Mouse (Mus musculus): ENCODE results near the gene Rbfox2. TPM values are rescaled to one million over a fixed set of nuclear protein-coding genes. Genes with fewer than 3 reads are reported as not detected.
A peak's percentile ranks its signal among the peaks of the same experiment; 100 is the strongest.
"Not testable (repeated sequence)": the region's sequence is repeated elsewhere in the genome, so short reads cannot be mapped to it uniquely, and the experiment has no call there.

Gene Rbfox2
- polyA plus RNA-seq, 1 experiment, result 177 TPM

DNA sequence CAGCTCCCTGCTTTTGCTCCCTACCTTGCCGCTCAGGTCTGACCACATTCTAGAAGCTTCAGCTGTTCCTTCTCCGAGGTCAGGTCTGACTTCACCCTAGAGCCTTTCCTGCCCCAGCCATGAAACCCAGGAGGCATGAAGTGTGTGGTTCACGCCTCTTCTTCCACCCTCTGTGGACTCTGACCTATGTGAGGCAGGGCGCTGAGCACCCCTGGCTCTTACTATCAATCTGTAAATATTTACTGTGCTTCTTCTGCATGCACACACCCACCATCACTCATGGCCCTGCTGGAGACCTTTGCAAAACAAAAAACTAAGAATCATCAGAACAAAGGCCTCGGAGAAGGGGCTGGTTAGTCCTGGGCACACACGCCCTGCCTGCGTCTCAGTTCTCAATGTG is 31.6 kb upstream of the Rbfox2 start:
- H3K27me3 ChIP-seq (ENCODE audit: control insufficient read depth, insufficient read depth, low read length), result no peaks in the 10 kb centered on the region
- H3K4me1 ChIP-seq (ENCODE audit: control insufficient read depth, insufficient read depth, low read length), result peaks cover 6% of the 10 kb centered on the region
- no peak overlapping the region for H3K27ac ChIP-seq (ENCODE audit: insufficient read depth, low read length)
- 84% methylated on average over 7 of the region's 7 CpGs for WGBS
- no peak overlapping the region for H3K4me3 ChIP-seq (replicated peaks; ENCODE audit: insufficient read depth, low read depth, low read length)
- DNase-seq, result no peak
- TF ChIP-seq CTCF (IDR thresholded peaks at IDR 0.05; ENCODE audit: borderline replicate concordance, insufficient read depth, low read depth, low read length) (no peak), POLR2A (IDR thresholded peaks at IDR 0.05; ENCODE audit: borderline replicate concordance, insufficient read depth, low read length) (no peak)

DNA sequence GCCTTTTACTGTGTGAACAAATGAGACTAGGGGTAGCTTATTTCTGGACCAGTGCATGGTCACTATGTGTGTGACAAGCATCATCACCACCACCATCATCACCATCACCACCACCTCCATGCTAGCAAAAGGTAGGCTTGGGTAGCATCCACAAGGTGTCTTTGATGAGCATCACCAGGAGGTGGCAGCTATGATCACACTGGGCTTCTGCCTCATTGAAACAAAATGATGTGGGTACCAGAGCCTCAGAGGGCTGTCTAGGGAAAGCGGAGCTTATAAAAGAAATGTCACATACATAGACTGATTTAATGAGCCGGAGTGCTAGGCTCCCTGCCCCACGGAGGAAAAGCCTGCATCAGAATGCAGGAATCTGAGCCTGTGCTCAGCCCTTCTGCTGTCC is 31.1 kb upstream of the Rbfox2 start:
- DNase-seq, result no peak
- no peak overlapping the region for H3K27ac ChIP-seq (ENCODE audit: insufficient read depth, low read length)
- TF ChIP-seq CTCF (IDR thresholded peaks at IDR 0.05; ENCODE audit: borderline replicate concordance, insufficient read depth, low read depth, low read length) (0 out of 2 replicates have a peak, but pooled peaks have one; percentile 13), POLR2A (IDR thresholded peaks at IDR 0.05; ENCODE audit: borderline replicate concordance, insufficient read depth, low read length) (no peak)
- no peak overlapping the region for H3K4me3 ChIP-seq (replicated peaks; ENCODE audit: insufficient read depth, low read depth, low read length)
- no peaks in the 10 kb centered on the region for H3K27me3 ChIP-seq (ENCODE audit: control insufficient read depth, insufficient read depth, low read length)
- peaks cover 2% of the 10 kb centered on the region for H3K4me1 ChIP-seq (ENCODE audit: control insufficient read depth, insufficient read depth, low read length)
- 78% methylated on average over 3 of the region's 3 CpGs for WGBS

DNA sequence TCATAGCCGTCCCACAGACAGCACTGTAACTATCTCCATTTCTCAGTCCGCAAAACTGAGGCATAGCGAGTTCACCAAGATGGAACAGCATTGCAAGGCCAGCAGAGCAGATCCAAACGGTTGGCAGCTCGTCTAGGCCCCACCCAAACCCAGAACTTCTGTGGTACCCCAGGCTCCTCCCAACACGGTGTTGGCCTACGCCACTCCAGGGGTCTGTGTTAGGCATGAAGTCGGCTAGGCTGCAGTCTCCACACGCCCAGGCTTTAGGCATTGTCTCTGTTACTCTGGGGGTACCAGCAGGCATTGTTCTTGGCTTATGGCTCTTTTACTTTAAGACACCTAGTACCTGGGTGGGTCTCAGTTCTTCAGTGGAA is 30.2 kb upstream of the Rbfox2 start:
- TF ChIP-seq POLR2A (IDR thresholded peaks at IDR 0.05; ENCODE audit: borderline replicate concordance, insufficient read depth, low read length) (no peak), CTCF (IDR thresholded peaks at IDR 0.05; ENCODE audit: borderline replicate concordance, insufficient read depth, low read depth, low read length) (no peak)
- WGBS, result 40% methylated on average over 9 of the region's 9 CpGs
- Histone ChIP-seq H3K27ac (ENCODE audit: insufficient read depth, low read length) (no peak overlapping the region), H3K27me3 (ENCODE audit: control insufficient read depth, insufficient read depth, low read length) (no peaks in the 10 kb centered on the region), H3K4me1 (ENCODE audit: control insufficient read depth, insufficient read depth, low read length) (no peaks in the 10 kb centered on the region; the same call in 1 of the 2 replicates), H3K4me3 (replicated peaks; ENCODE audit: insufficient read depth, low read depth, low read length) (no peak overlapping the region)
- DNase-seq, result no peak

DNA sequence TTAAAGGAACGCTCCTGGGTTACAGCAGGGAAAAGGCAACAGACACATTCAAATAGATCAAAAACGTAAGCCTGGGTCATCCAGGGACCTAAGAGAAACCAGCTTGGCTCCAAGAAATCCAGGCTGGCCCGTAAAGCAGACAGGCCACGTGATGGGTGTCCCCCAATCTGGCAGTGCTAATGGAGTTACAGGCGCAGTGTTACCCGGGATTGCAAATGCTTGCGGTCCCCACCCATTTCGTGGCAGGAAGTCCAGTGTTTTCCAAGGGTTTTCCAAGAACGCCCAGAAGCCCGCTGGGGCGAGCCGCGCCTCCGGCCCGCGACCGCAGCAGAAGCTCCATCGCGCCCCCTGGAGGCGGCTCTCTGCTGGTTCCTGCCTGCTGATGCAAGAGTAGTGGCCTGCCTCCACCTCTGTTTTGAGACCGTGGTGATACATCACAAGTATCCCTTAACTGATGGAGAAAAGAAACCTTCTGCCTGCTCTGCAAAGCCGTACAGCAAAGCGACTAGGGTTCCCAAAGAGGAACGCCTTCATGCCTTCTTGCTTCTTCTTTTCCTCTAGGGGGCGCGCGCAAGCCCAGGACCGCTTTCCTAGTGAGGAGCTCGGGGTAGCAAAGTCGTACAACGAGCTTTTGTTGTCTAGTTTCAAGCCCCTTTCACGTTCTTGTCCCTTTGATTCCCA is 29.6 kb upstream of the Rbfox2 start:
- Histone ChIP-seq H3K27ac (ENCODE audit: insufficient read depth, low read length) (peak overlapping the region; percentile 15; the same call in 1 of the 2 replicates), H3K27me3 (ENCODE audit: control insufficient read depth, insufficient read depth, low read length) (no peaks in the 10 kb centered on the region), H3K4me3 (replicated peaks; ENCODE audit: insufficient read depth, low read depth, low read length) (peak overlapping the region; percentile 79), H3K4me1 (ENCODE audit: control insufficient read depth, insufficient read depth, low read length) (no peaks in the 10 kb centered on the region; the same call in 1 of the 2 replicates)
- peak; percentile 90 for TF ChIP-seq CTCF (IDR thresholded peaks at IDR 0.05; ENCODE audit: borderline replicate concordance, insufficient read depth, low read depth, low read length)
- TF ChIP-seq POLR2A (IDR thresholded peaks at IDR 0.05; ENCODE audit: borderline replicate concordance, insufficient read depth, low read length), result no peak
- WGBS, result 2% methylated on average over 32 of the region's 32 CpGs
- peak; percentile 81 to 90 for DNase-seq

DNA sequence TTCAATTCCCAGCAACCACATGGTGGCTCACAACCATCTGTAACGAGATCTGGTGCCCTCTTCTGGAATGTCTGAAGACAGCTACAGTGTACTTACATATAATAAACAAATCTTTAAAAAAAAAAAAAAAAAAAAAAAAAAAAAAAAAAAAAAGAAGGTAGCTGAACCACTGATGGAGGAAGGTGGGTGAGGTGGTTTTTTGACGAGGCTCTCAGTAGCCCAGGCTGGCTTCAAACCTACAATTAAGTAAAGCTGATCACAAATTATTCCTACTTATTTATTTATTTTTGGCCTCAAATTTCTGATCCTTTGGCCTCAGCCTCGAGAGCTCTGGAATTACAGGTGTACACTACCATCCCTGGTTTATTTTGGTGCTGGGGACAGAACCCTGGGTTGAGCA is 28.4 kb upstream of the Rbfox2 start:
- DNase-seq; H3K4me3 ChIP-seq (replicated peaks; ENCODE audit: insufficient read depth, low read depth, low read length); H3K27me3 ChIP-seq (ENCODE audit: control insufficient read depth, insufficient read depth, low read length); H3K27ac ChIP-seq (ENCODE audit: insufficient read depth, low read length); H3K4me1 ChIP-seq (ENCODE audit: control insufficient read depth, insufficient read depth, low read length): not testable (repeated sequence)
- 97% methylated on average over 3 of the region's 3 CpGs for WGBS

DNA sequence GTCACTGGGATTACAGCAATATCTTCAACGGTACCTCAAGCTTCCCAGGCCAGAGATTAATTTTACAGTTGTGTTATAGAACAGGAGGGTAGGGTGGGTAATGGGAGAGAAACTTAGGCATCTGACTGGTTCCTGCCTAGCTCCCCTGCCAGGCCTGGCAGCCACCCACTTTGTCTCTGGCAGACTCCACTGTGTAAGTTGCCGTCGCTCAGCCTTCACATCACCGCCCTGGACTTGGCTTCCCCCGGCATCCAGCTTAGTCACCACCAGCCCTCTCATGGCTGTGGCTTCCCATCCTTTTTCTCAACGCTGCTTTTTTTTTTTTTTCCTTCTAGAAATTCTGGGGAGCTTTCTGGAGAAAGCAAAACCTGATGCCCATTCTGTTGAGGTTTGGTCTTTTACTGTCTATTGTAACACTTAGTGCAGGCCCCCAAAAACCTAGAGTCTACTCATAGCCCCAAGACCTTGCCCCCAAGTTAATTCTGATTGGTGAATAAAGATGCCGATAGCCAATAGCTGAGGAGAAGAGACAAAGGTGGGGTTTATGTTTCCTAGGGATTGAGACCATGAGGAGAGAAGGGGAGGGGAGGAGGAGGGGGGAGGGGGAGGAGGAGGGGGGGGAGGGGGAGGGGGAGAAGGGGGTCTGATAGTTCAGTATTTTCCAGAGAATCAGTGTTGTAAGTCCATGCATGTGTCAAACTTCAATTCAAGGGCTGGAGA is 25.6 kb upstream of the Rbfox2 start:
- H3K4me3 ChIP-seq (replicated peaks; ENCODE audit: insufficient read depth, low read depth, low read length), result no peak overlapping the region
- TF ChIP-seq POLR2A (IDR thresholded peaks at IDR 0.05; ENCODE audit: borderline replicate concordance, insufficient read depth, low read length) (no peak), CTCF (IDR thresholded peaks at IDR 0.05; ENCODE audit: borderline replicate concordance, insufficient read depth, low read depth, low read length) (no peak)
- H3K4me1 ChIP-seq (ENCODE audit: control insufficient read depth, insufficient read depth, low read length), result no peaks in the 10 kb centered on the region; the same call in 1 of the 2 replicates
- no peaks in the 10 kb centered on the region for H3K27me3 ChIP-seq (ENCODE audit: control insufficient read depth, insufficient read depth, low read length)
- DNase-seq, result no peak
- H3K27ac ChIP-seq (ENCODE audit: insufficient read depth, low read length), result no peak overlapping the region
- WGBS, result 29% methylated on average over 7 of the region's 7 CpGs

DNA sequence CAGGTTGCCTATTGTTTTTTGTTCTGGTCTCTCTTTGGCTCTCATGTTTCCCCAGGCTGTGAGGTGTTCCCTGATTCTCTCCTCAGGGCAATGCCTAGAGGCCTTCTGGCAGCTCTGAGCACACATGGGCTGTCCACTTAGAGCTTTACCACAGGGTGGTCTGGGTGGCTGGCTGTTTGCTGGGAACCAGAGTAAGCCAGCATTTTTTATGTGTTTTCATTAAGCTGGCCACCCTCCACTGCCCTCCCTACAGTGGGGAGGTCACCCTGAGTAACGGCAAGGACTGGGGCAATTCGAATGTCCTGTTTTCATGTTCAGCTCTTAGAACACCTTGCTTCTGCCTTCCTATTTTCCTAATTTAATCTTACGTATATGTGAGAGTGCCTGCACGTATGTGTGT is 24.6 kb upstream of the Rbfox2 start:
- no peak overlapping the region for H3K27ac ChIP-seq (ENCODE audit: insufficient read depth, low read length)
- DNase-seq, result no peak
- no peak overlapping the region for H3K4me3 ChIP-seq (replicated peaks; ENCODE audit: insufficient read depth, low read depth, low read length)
- 88% methylated on average over 4 of the region's 4 CpGs for WGBS
- no peaks in the 10 kb centered on the region for H3K27me3 ChIP-seq (ENCODE audit: control insufficient read depth, insufficient read depth, low read length)
- H3K4me1 ChIP-seq (ENCODE audit: control insufficient read depth, insufficient read depth, low read length), result no peaks in the 10 kb centered on the region; the same call in 1 of the 2 replicates
- TF ChIP-seq POLR2A (IDR thresholded peaks at IDR 0.05; ENCODE audit: borderline replicate concordance, insufficient read depth, low read length), result no peak
- no peak for TF ChIP-seq CTCF (IDR thresholded peaks at IDR 0.05; ENCODE audit: borderline replicate concordance, insufficient read depth, low read depth, low read length)

DNA sequence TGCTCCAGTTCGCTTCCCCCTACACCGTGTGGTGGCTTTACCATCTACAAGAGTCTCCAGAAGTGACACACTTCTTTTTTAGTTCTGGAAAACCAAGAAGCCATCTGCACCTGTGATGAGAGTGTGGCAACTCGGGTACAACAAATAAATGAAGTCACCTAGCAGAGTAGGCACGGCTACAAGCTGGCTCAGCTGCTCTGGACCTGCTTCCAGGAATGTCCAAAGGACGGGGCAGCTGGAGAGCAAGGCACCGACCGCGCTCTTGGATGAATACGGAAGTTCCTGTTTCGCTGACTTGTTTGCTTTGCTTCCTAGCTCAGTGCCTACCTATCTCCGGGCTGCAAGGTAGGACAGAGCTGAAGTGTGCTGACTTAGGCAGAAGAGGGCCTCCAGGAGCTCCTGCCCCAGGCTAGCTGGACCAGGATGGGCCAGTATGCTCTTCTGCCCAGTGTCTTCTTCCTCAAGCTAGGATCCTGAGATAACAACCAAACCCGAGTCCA is 22.9 kb upstream of the Rbfox2 start:
- TF ChIP-seq POLR2A (IDR thresholded peaks at IDR 0.05; ENCODE audit: borderline replicate concordance, insufficient read depth, low read length) (no peak), CTCF (IDR thresholded peaks at IDR 0.05; ENCODE audit: borderline replicate concordance, insufficient read depth, low read depth, low read length) (no peak)

More for the DNA sequence above, 22.9 kb upstream of the Rbfox2 start:
- Histone ChIP-seq H3K27ac (ENCODE audit: insufficient read depth, low read length) (no peak overlapping the region), H3K4me3 (replicated peaks; ENCODE audit: insufficient read depth, low read depth, low read length) (no peak overlapping the region), H3K4me1 (ENCODE audit: control insufficient read depth, insufficient read depth, low read length) (no peaks in the 10 kb centered on the region), H3K27me3 (ENCODE audit: control insufficient read depth, insufficient read depth, low read length) (no peaks in the 10 kb centered on the region)
- 64% methylated on average over 12 of the region's 12 CpGs for WGBS
- no peak for DNase-seq

All from cerebellum, adult 2 months (tissue).